Mouse (Mus musculus) telencephalon, adult 2 months (tissue): ENCODE measurements at regions not wholly inside any gene's neighbourhood (a gene's known extent, or its start where the extent isn't known, plus 50 kb on each side); places are given as distances from the start of the nearest gene placed in this dataset.
"Not testable (repeated sequence)": the region's sequence is repeated elsewhere in the genome, so short reads cannot be mapped to it uniquely, and the experiment has no call there.

Experiments
- DNase-seq: peaks from one replicate; pipeline ENCODE4 v3.0.0-alpha.2; 2011; ENCODE audit warnings: low read depth, low spot score

DNA sequence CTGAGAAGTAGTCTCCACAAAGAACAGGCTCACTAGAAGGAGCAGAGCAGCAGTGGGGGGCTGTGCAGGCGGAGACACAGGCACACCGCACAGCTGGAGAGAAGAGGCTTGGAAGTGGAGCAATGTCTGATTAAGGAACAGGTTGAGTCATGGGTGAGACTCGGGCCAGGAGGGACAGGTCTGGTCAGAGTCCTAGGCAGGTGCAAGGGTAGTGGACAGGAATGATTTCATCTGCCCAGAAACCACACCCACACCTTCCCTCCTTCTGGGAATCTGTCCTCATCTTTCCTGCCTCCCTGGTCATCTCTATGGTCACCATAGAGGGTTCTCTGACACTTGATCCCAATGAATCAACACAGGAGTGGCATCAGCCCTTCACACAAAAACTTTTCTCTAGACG, 983.8 kb downstream of the 4930447A16Rik start:
- no peak for DNase-seq

DNA sequence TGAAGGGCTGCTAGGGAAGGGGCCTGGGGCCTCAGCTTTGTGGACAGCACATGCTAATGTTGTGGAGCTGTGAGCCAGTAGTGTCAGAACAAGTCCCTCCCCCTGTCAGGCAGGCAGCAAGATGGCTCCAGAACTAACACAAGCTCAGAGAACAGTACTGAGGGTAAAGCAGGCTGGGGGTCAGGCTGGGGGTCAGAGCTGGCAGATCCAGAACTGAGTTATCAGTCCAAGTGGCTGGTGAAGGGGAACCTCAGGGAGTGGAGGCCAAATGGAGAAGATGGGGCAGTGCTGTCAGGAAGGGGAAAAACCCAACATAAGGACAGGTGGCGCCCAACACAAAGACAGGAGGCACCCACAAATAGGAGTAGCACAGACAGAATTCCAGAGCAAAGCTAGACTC, 985.1 kb downstream of the 4930447A16Rik start:
- no peak for DNase-seq

DNA sequence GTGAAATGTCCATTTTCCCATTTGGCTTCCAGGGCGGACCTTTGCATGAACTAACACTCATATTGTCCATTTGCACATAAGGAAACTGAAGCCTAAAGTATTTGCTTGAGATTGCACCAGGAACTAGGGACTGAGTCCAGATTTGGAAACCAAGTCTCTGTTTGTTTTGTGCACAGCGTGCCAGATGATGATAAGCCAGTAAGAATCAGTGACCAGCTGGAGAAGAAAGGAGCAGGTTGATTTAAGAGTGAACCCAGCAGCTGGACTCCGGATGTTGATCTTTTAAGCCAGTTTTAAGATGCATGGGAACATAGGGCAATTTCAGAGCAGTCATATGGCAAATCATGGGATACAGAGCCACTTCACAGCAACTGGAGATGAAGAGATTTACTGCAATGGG, 987.1 kb downstream of the 4930447A16Rik start:
- no peak for DNase-seq

DNA sequence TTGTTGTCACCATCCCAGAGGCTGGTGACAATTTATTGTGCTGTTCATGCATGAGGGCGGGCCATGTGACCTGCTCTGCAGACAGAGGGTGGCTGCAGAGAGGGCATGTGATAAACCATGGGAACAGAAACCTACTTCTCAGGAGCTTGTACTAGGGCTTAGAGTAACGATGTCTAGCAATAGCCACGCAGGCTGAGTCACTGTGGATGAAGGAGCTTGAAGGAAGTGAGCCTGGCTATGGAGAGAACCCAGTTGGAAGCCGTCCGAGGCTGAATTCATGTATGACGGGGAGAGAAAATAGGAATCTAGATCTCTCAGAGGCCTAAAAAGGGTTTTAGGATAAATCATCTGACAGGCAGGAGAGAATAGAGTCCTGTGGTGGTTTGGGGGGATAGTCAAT, 988.0 kb downstream of the 4930447A16Rik start:
- no peak for DNase-seq

DNA sequence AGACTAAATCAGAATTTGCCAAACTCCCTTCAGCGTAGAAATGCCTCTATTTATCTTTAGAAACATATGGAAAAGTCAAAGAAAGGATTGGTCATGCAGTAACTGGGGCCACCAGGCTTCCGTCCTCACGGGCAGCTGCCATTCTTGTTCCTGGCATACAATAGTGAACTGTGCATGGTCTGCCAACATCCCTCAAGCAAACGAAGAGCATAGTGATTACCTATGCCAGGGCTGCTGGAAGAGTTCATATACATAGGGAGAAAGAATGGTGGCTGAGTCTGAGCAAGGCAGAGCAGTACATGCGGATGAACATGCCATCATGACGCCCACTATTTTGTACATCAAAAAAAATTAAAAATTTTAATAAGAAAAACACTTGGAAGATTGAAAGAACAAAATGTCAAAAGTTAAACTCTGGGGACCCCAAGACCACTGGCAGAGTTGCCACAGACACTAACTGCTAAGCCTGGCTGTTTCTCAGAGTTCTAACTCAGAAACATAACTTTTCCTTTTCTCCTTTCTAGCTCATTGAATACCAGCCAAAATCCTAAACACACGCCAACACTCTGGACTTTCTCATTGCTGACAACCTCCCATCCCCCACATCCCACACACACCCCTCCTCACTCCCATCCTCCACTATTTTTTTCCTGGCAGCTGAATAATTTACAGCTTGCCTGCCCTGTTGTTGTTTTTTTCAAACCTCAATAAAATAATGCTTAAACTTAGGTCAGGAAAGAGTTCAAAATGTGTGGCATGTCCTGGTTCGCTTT, 989.1 kb downstream of the 4930447A16Rik start:
- no peak for DNase-seq

DNA sequence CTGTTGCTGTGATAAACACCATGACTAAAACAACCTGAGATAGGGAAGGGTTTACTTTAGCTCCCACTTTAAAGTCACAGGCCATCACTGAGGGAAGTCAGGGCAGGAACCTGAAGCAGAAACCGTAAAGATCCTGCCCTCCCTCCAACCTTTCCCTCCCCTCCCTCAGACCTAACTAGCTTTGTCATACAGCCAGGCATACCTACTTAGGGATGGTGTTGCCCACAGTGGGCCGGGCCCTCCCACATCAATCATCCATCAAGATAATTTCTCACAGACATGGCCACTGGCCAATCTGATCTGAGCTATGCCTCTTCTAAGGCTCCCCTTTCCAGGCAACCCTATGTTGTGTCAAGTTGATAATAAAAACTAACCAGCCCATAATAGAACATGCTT, 989.7 kb downstream of the 4930447A16Rik start:
- DNase-seq = no peak

DNA sequence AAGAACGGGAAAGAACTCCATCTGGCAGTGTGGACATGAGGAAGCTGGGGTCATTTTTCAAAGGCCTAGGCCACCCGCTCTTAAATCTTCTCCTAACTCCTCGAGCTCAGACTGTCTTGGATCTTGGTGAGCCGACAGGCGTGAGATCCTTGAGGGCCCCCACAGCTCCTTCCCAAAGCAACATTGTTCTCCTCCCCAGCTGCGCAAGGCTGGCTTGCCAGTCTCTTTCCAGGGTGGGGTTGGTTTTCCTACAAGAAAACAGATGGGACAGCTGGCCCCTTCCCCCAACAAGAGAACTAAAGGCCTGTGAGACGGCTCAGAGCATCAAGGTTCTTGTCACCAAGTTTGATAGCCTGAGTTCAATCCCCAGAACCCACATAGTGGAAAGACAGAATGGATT, 994.3 kb downstream of the 4930447A16Rik start:
- DNase-seq = no peak

DNA sequence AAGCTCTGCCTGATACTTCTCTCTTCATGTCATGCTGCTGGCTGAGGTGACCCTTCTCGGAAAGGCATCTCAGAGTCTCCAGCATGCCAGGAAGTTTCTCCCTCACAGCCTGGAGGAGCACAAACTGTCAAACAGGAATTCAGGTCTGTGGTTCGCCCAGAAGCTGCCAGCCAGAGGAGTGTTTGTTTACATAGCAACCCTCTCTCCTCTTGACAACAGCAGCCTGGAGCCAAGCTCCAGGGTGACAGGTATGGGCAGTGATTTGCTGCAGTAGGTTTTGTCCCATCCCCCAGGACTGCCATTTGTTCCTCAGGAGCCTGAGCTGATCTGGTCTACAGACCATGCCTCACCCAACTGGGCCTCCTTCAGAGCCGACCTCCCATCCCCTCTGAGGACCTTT, 995.4 kb downstream of the 4930447A16Rik start:
- no peak for DNase-seq

DNA sequence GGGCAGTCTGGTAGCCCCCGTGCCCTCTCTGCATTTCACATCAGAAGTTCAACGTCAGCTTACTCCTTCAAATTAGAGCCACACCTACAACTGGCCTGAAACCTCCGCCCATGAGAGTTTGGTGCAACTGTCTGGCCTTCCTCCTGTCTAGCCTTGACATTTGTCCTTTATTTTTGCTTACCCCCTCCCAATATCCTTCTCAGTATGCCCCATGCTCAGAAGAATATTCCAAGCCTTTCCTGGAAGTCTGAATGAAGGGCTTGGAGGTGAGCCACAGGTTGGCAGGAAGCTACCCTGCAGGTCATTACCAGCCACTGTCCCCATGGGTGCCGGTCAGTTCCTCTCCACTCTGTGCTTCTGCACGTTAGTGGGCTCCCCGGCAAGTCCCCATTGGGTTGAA, 997.4 kb downstream of the 4930447A16Rik start:
- no peak for DNase-seq

DNA sequence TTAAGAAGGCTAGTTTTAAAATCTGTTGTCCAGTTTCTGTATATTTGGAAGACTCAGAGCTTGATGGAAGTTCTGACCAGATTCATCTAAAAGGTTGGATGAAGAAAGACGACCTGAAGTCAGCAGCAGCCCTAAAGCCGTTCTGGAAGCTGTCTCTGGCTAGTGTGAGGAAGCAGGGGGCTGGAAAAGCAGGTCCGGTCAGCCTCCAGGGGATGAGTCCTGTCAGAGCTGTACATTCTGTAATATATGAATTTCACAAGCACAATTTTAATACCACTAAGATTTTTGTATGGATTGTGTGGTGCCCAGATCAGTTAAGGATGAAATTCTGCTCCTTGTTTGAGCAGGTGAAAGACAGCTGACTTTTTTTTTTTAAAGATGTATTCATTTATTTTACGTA, 1000.2 kb downstream of the 4930447A16Rik start:
- DNase-seq = no peak

DNA sequence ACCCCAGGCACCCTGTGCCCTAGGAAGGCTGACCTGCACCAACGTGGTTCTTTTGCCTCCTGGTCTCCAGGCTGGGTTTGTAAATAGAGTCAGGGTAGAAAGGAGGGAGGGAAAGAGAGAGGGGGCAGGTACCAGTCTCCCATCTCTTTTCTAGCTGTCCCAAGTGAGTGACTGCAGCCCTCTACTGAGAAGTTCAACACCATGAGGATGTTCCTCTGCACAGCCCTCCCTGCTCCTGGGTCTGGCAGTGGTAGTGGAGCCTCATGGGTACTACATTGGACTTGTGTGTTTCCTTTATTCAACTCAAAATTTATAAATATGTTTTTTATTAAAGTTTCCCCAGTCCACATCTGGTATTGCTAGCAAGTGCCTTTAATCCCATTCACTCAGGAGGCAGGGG, 1002.6 kb downstream of the 4930447A16Rik start:
- no peak for DNase-seq

DNA sequence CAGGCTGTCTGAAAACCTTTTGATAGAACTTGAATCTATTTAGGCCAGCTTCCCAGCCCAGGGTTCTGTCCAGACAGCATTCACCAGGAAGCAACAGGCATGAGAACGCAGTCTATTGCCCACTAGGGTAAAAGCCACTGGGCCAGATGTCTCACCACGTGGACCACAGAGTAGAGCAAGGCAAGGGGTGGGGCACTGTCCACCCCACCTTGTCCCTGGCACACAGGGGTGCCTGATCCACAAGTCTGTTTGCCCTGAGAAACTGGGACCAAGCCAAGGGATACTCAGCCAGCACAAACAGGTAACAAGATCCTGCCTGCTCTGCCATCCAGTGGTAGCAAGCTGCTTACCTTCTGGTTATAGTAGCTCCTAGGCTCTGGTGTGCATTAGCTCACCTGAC, 1006.3 kb downstream of the 4930447A16Rik start:
- no peak for DNase-seq

DNA sequence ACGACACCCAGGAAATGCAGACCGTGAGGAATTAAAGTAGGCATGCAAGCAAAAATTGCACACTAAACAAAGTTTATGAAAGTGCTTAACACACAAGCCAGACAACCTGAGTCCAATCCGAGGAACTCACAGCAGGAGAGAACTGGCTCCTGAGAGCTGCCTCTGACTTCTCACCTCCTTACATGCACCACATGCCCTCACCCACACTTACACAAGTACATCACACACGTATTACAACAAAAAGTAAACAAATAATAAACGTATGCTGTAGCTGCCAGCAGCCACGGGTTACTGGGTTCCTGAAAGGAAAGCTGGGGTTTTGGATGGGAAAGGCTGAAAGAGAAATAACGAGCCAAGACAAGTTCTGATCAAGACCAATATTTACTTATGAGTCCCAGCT, 1008.0 kb downstream of the 4930447A16Rik start:
- no peak for DNase-seq

DNA sequence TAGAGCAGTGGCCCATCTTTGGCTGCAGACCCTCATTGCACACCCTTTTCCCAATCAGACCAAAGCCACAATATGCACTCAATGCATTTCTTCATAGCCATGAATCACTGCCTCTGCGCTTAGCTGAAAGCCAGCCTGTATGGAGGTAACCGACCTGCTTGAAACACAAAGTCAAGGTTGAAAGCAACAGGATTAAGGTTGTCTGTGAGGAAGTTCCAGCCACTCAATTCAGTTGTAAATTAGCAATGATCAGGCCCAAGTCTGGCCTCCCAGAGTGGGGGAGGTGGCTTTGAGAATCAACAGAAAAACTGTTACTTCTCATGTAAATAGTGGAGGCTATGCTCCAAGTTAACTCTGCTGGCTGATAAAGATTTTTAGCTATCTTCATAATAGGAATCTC, 1008.9 kb downstream of the 4930447A16Rik start:
- DNase-seq = not testable (repeated sequence)
